9 mouse cellular contexts compared by ENCODE assay signal in the genomic region with DNA sequence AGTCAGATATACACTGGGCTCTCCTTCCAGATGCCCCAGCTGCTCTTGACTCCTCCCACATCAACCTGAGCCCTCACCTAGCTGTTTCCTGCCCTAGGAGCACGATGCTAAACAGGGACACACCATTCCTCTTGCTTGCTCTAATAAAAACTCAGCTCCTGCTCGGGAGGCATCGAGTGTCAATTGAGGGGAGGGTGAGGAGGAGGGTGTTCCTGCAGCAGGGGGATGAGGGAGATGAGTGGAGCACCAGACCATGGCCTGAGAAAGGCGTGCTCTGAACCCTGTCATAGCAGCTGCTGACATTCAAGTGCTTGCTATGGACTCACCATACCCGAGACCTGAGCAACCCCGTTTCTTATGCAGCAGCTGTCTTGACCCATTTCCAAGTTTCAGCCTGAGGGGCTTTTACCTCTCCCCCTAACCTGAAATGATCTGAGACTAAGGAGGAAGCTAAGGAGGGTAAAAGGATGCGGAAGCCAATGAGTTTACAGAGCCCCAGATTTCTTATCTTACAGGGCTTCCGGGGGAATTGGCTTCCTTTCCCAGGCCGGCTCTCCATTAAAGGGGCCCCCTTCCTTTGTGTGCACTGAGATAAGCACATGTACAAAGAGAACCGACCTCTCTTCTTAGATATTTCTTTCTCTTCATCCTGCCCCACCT. TPM values are rescaled to one million over a fixed set of nuclear protein-coding genes. Genes with fewer than 3 reads are reported as not detected.
DNase-seq lines count a peak whose midpoint lies in the region; ATAC-seq lines count a peak whose summit lies in the region.
"Had no signal": no experiment of that assay in that cellular context is flagged by ENCODE, and none has a peak within 500 bp of the region (broad histone marks: within the 10 kb centered on the region; RNA-seq: fewer than 3 reads in every experiment).

No protein-coding gene starts in this region.

- peak; percentile 55; the same call in 1 of the 2 replicates for ATAC-seq in heart, embryonic 11.5 days (replicated peaks; ENCODE audit: insufficient number of reproducible peaks, low FRiP score, low TSS enrichment)
- ATAC-seq in granulocyte monocyte progenitor cell, adult 5-6 weeks (replicated peaks; ENCODE audit: poor library complexity, severe bottlenecking) = peak; percentile 26
- ATAC-seq in megakaryocyte, adult 5-6 weeks (ENCODE audit: poor library complexity, severe bottlenecking) = peak; percentile 45
- no peak for ATAC-seq in forebrain, embryonic 16.5 days

- peaks cover 48% of the 10 kb centered on the region for H3K4me1 ChIP-seq in heart, embryonic 11.5 days (ENCODE audit: control insufficient read depth, insufficient read depth, low read length)
- H3K4me1 ChIP-seq in forebrain, embryonic 16.5 days (replicated peaks; ENCODE audit: control insufficient read depth, insufficient read depth, low read length) = no peaks in the 10 kb centered on the region
- H3K4me1 ChIP-seq: hindbrain, embryonic 15.5 days had no signal

- no peak overlapping the region; the same call in 1 of the 2 replicates for H3K9ac ChIP-seq in heart, embryonic 11.5 days (ENCODE audit: low read depth, low read length)
- no peak overlapping the region for H3K9ac ChIP-seq in forebrain, embryonic 16.5 days (replicated peaks; ENCODE audit: low read depth, low read length)
- H3K9ac ChIP-seq: hindbrain, embryonic 15.5 days had no signal

- peak overlapping the region; percentile 70 for H3K27ac ChIP-seq in heart, embryonic 11.5 days (ENCODE audit: low read depth, low read length)
- no peak overlapping the region for H3K27ac ChIP-seq in forebrain, embryonic 16.5 days (ENCODE audit: low read length)
- H3K27ac ChIP-seq: hindbrain, embryonic 15.5 days had no signal

- no peaks in the 10 kb centered on the region for H3K36me3 ChIP-seq in heart, embryonic 11.5 days (ENCODE audit: control insufficient read depth, insufficient read depth, low read length)
- no peaks in the 10 kb centered on the region for H3K36me3 ChIP-seq in forebrain, embryonic 16.5 days (ENCODE audit: control insufficient read depth, insufficient read depth)
- H3K36me3 ChIP-seq: hindbrain, embryonic 15.5 days had no signal

- H3K4me2 ChIP-seq in heart, embryonic 11.5 days = peak overlapping the region; percentile 32
- H3K4me2 ChIP-seq in forebrain, embryonic 16.5 days (ENCODE audit: low read length) = no peak overlapping the region
- H3K4me2 ChIP-seq: hindbrain, embryonic 15.5 days had no signal

- H3K9me3 ChIP-seq in heart, embryonic 11.5 days (replicated peaks; ENCODE audit: control insufficient read depth, low read length) = no peaks in the 10 kb centered on the region
- H3K9me3 ChIP-seq in forebrain, embryonic 16.5 days (ENCODE audit: control insufficient read depth, low read length) = no peaks in the 10 kb centered on the region
- H3K9me3 ChIP-seq: hindbrain, embryonic 15.5 days had no signal

- DNase-seq in heart, adult 9 months (ENCODE audit: low spot score in 2 of 2) = no peak
- peak; percentile 54 for DNase-seq in CD4-positive helper T cell, adult 2 months (ENCODE audit: low read depth, low spot score)
- DNase-seq in cerebellum, adult 18-20 months = no peak
- no peak for DNase-seq in spleen, adult 12 weeks (ENCODE audit: low spot score)

- no peak overlapping the region for H3K4me3 ChIP-seq in heart, embryonic 11.5 days (ENCODE audit: low read depth, low read length)
- no peak overlapping the region for H3K4me3 ChIP-seq in forebrain, embryonic 16.5 days (replicated peaks; ENCODE audit: low read length)
- H3K4me3 ChIP-seq: hindbrain, embryonic 15.5 days had no signal

- 4% methylated on average over 10 of the region's 10 CpGs for WGBS in heart, embryonic 11.5 days (ENCODE audit: insufficient replicate concordance)
- WGBS in forebrain, embryonic 16.5 days = 34% methylated on average over 10 of the region's 10 CpGs

- H3K27me3 ChIP-seq in heart, embryonic 11.5 days (ENCODE audit: control insufficient read depth, insufficient read depth, low read length) = no peaks in the 10 kb centered on the region
- no peaks in the 10 kb centered on the region for H3K27me3 ChIP-seq in forebrain, embryonic 16.5 days (replicated peaks; ENCODE audit: control insufficient read depth, insufficient read depth, low read length)
- H3K27me3 ChIP-seq: hindbrain, embryonic 15.5 days had no signal

RNA-seq across cellular contexts. Expression of a gene that starts 51.4 kb away (rescaled TPM):
- polyA plus RNA-seq in heart, embryonic 11.5 days (2014; fragmentation: Nextera tagmentation; extraction: Ambion mirVana) = 36.1 and 42.8 TPM in 2 replicates
- total RNA-seq in granulocyte monocyte progenitor cell, adult 5-6 weeks (2014; fragmentation: Nextera tagmentation) = 34.6 and 38.1 TPM in 2 replicates
- total RNA-seq in granulocyte monocyte progenitor cell, adult 5-6 weeks (2017) = 25.3 and 38.7 TPM in 2 replicates
- total RNA-seq in megakaryocyte, adult 5-6 weeks (2015) = 19.6 and 21.5 TPM in 2 replicates
- total RNA-seq in megakaryocyte, adult 5-6 weeks (2017) = 20.5 and 22.7 TPM in 2 replicates
- 48.8 and 50.5 TPM in 2 replicates for polyA plus RNA-seq in forebrain, embryonic 16.5 days (2015; fragmentation: Nextera tagmentation; extraction: Ambion mirVana)
